Comparison of ENCODE assay signal across 30 mouse cellular contexts in genomic region chr2:122776823-122777222, GRCm38 (mm10). TPM values are rescaled to one million over a fixed set of nuclear protein-coding genes. Genes with fewer than 3 reads are reported as not detected.
DNase-seq lines count a peak whose midpoint lies in the region; ATAC-seq and TF ChIP-seq lines count a peak whose summit lies in the region.
"Had no signal": no experiment of that assay in that cellular context is flagged by ENCODE, and none has a peak within 500 bp of the region (broad histone marks: within the 10 kb centered on the region; RNA-seq: fewer than 3 reads in every experiment).

No protein-coding gene starts in this region.

- no peak overlapping the region for H3K27ac ChIP-seq in heart, embryonic 11.5 days (ENCODE audit: low read depth, low read length)
- no peak overlapping the region for H3K27ac ChIP-seq in liver, postnatal 0 days (ENCODE audit: low read depth)
- no peak overlapping the region for H3K27ac ChIP-seq in liver, embryonic 12.5 days
- H3K27ac ChIP-seq in bone marrow macrophage, adult 2 months (ENCODE audit: insufficient read depth, low read depth, low read length) = peak overlapping the region; percentile 59
- no peak overlapping the region for H3K27ac ChIP-seq in hindbrain, postnatal 0 days
- H3K27ac ChIP-seq: forebrain, embryonic 13.5 days; heart, embryonic 10.5 days; kidney, embryonic 15.5 days; left cerebral cortex, adult 2 months; limb, embryonic 10.5 days; neural tube, embryonic 13.5 days; stomach, embryonic 15.5 days had no signal

- no peaks in the 10 kb centered on the region for H3K27me3 ChIP-seq in heart, embryonic 11.5 days (ENCODE audit: control insufficient read depth, insufficient read depth, low read length)
- H3K27me3 ChIP-seq in liver, postnatal 0 days (ENCODE audit: insufficient read depth, low read length) = no peaks in the 10 kb centered on the region
- H3K27me3 ChIP-seq in liver, embryonic 12.5 days (replicated peaks) = no peaks in the 10 kb centered on the region
- H3K27me3 ChIP-seq in hindbrain, postnatal 0 days (ENCODE audit: insufficient read depth, low read length) = no peaks in the 10 kb centered on the region
- H3K27me3 ChIP-seq: CH12.LX; forebrain, embryonic 13.5 days; kidney, embryonic 15.5 days; neural tube, embryonic 13.5 days; Patski; stomach, embryonic 15.5 days had no signal

- TF ChIP-seq CTCF in liver, postnatal 0 days (IDR thresholded peaks at IDR 0.05; ENCODE audit: low read depth) = no peak
- TF ChIP-seq CTCF in bone marrow macrophage, adult 2 months (IDR thresholded peaks at IDR 0.05; ENCODE audit: low read depth, low read length) = no peak
- no peak for TF ChIP-seq CTCF in hindbrain, postnatal 0 days (IDR thresholded peaks at IDR 0.05; ENCODE audit: low read depth)

- peak; percentile 91 for DNase-seq in heart, adult 11 months
- DNase-seq in liver, postnatal 0 days = no peak
- DNase-seq in hindbrain, postnatal 0 days (ENCODE audit: low spot score) = no peak
- DNase-seq: adrenal gland, postnatal 36 days; B cell, adult 2 months; cerebellum, adult 11-12 months; cerebellum, postnatal 36 days; gastrocnemius, postnatal 36 days; kidney, postnatal 4 days; layer of hippocampus, adult 9-11 months; retina, postnatal 1 day; right cerebral cortex, postnatal 4 days; thymus, postnatal 25 days had no signal

- H3K4me2 ChIP-seq in heart, embryonic 11.5 days = no peak overlapping the region
- no peak overlapping the region for H3K4me2 ChIP-seq in liver, postnatal 0 days (ENCODE audit: low read depth, low read length)
- H3K4me2 ChIP-seq in liver, embryonic 12.5 days = no peak overlapping the region
- no peak overlapping the region for H3K4me2 ChIP-seq in hindbrain, postnatal 0 days (ENCODE audit: low read depth, low read length)
- H3K4me2 ChIP-seq: forebrain, embryonic 13.5 days; kidney, embryonic 15.5 days; neural tube, embryonic 13.5 days; stomach, embryonic 15.5 days had no signal

- no peaks in the 10 kb centered on the region for H3K36me3 ChIP-seq in heart, embryonic 11.5 days (ENCODE audit: control insufficient read depth, insufficient read depth, low read length)
- H3K36me3 ChIP-seq in liver, postnatal 0 days (replicated peaks; ENCODE audit: insufficient read depth, low read length) = no peaks in the 10 kb centered on the region
- no peaks in the 10 kb centered on the region for H3K36me3 ChIP-seq in liver, embryonic 12.5 days
- H3K36me3 ChIP-seq in hindbrain, postnatal 0 days (ENCODE audit: insufficient read depth, low read length) = no peaks in the 10 kb centered on the region
- H3K36me3 ChIP-seq: G1E; heart, embryonic 10.5 days; kidney, embryonic 15.5 days; limb, embryonic 10.5 days; neural tube, embryonic 13.5 days; stomach, embryonic 15.5 days had no signal

- no peak overlapping the region for H3K9ac ChIP-seq in heart, embryonic 11.5 days (ENCODE audit: low read depth, low read length)
- H3K9ac ChIP-seq in liver, postnatal 0 days (replicated peaks) = no peak overlapping the region
- no peak overlapping the region for H3K9ac ChIP-seq in liver, embryonic 12.5 days
- no peak overlapping the region for H3K9ac ChIP-seq in hindbrain, postnatal 0 days (replicated peaks; ENCODE audit: low read length)
- H3K9ac ChIP-seq: forebrain, embryonic 13.5 days; kidney, embryonic 15.5 days; neural tube, embryonic 13.5 days; stomach, embryonic 15.5 days had no signal

- TF ChIP-seq POLR2A in bone marrow macrophage, adult 2 months (IDR thresholded peaks at IDR 0.05; ENCODE audit: borderline replicate concordance, low read depth, low read length) = no peak

- H3K4me1 ChIP-seq in heart, embryonic 11.5 days (ENCODE audit: control insufficient read depth, insufficient read depth, low read length) = no peaks in the 10 kb centered on the region
- peaks cover 9% of the 10 kb centered on the region for H3K4me1 ChIP-seq in liver, postnatal 0 days (ENCODE audit: insufficient read depth)
- no peaks in the 10 kb centered on the region for H3K4me1 ChIP-seq in liver, embryonic 12.5 days
- H3K4me1 ChIP-seq in bone marrow macrophage, adult 2 months (ENCODE audit: control insufficient read depth, insufficient read depth, low read length) = peaks cover 57% of the 10 kb centered on the region
- no peaks in the 10 kb centered on the region for H3K4me1 ChIP-seq in hindbrain, postnatal 0 days (ENCODE audit: insufficient read depth, low read length)
- H3K4me1 ChIP-seq: forebrain, embryonic 13.5 days; heart, embryonic 10.5 days; kidney, embryonic 15.5 days; limb, embryonic 10.5 days; neural tube, embryonic 13.5 days; stomach, embryonic 15.5 days had no signal

- no peak for TF ChIP-seq EP300 in liver, postnatal 0 days (IDR thresholded peaks at IDR 0.05; ENCODE audit: low read depth)

- no peak for ATAC-seq in heart, embryonic 11.5 days (replicated peaks; ENCODE audit: insufficient number of reproducible peaks, low FRiP score, low TSS enrichment)
- ATAC-seq in liver, postnatal 0 days = 0 out of 2 replicates have a peak, but pooled peaks have one; percentile 16
- no peak for ATAC-seq in liver, embryonic 12.5 days
- peak; percentile 36 to 70; a peak in 3 of 4 replicates for ATAC-seq in hematopoietic stem cell, adult 5-6 weeks (replicated peaks in 1 of 2; ENCODE audit: insufficient read depth in 1 of 2, low FRiP score in 2 of 2, low TSS enrichment in 1 of 2, low read depth in 1 of 2, poor library complexity in 2 of 2, severe bottlenecking in 2 of 2)
- no peak for ATAC-seq in hindbrain, postnatal 0 days
- ATAC-seq: forebrain, embryonic 13.5 days; intestine, postnatal 0 days; midbrain, embryonic 16.5 days; Patski had no signal

- 54% methylated on average over 2 of the region's 2 CpGs for WGBS in heart, embryonic 11.5 days (ENCODE audit: insufficient replicate concordance)
- WGBS in liver, postnatal 0 days (ENCODE audit: insufficient replicate concordance) = 39% methylated on average over 2 of the region's 2 CpGs
- 30% methylated on average over 2 of the region's 2 CpGs for WGBS in liver, embryonic 12.5 days (ENCODE audit: insufficient replicate concordance)
- WGBS in hindbrain, postnatal 0 days = 64% methylated on average over 2 of the region's 2 CpGs

- no peak overlapping the region for H3K4me3 ChIP-seq in heart, embryonic 11.5 days (ENCODE audit: low read depth, low read length)
- H3K4me3 ChIP-seq in liver, postnatal 0 days (ENCODE audit: low read depth, low read length) = no peak overlapping the region
- no peak overlapping the region for H3K4me3 ChIP-seq in liver, embryonic 12.5 days
- no peak overlapping the region for H3K4me3 ChIP-seq in bone marrow macrophage, adult 2 months (ENCODE audit: insufficient read depth, low read length)
- no peak overlapping the region for H3K4me3 ChIP-seq in hindbrain, postnatal 0 days (ENCODE audit: low read length)
- H3K4me3 ChIP-seq: forebrain, embryonic 13.5 days; heart, embryonic 10.5 days; kidney, embryonic 15.5 days; left cerebral cortex, adult 2 months; limb, embryonic 10.5 days; myocyte; neural tube, embryonic 13.5 days; stomach, embryonic 15.5 days had no signal

- H3K9me3 ChIP-seq in heart, embryonic 11.5 days (replicated peaks; ENCODE audit: control insufficient read depth, low read length) = no peaks in the 10 kb centered on the region
- H3K9me3 ChIP-seq in liver, postnatal 0 days (ENCODE audit: low read length) = no peaks in the 10 kb centered on the region
- no peaks in the 10 kb centered on the region for H3K9me3 ChIP-seq in liver, embryonic 12.5 days (replicated peaks)
- no peaks in the 10 kb centered on the region for H3K9me3 ChIP-seq in hindbrain, postnatal 0 days (ENCODE audit: low read length)
- H3K9me3 ChIP-seq: forebrain, embryonic 13.5 days; G1E; heart, embryonic 10.5 days; kidney, embryonic 15.5 days; limb, embryonic 10.5 days; neural tube, embryonic 13.5 days; stomach, embryonic 15.5 days had no signal

RNA-seq across cellular contexts. Expression of gene Sqor, which starts 11.8 kb away (rescaled TPM):
- polyA plus RNA-seq in heart, embryonic 11.5 days (2014; fragmentation: Nextera tagmentation; extraction: Ambion mirVana) = 3.0 and 4.1 TPM in 2 replicates
- 14.6 and 15.4 TPM in 2 replicates for polyA plus RNA-seq in liver, postnatal 0 days (2015; fragmentation: Nextera tagmentation; extraction: Ambion mirVana)
- 2.8 and 3.9 TPM in 2 replicates for polyA plus RNA-seq in liver, embryonic 12.5 days (2016; fragmentation: Nextera tagmentation; extraction: Ambion mirVana)
- polyA plus RNA-seq in bone marrow macrophage, adult 2 months (2012; ENCODE audit: insufficient read depth, insufficient read length, missing spikeins) = 111 and 118 TPM in 2 replicates
- 33.5 and 50.2 TPM in 2 replicates for total RNA-seq in hematopoietic stem cell, adult 5-6 weeks (2017)
- total RNA-seq in hindbrain, postnatal 0 days (2014; rRNA removed) = 2.9 and 3.2 TPM in 2 replicates
- 4.4 and 5.7 TPM in 2 replicates for polyA plus RNA-seq in hindbrain, postnatal 0 days (2015; fragmentation: Nextera tagmentation; extraction: Ambion mirVana)

RNA-seq across cellular contexts. Expression of gene Bloc1s6, which starts 38.5 kb away (rescaled TPM):
- polyA plus RNA-seq in heart, embryonic 11.5 days (2014; fragmentation: Nextera tagmentation; extraction: Ambion mirVana) = 39.9 and 44.1 TPM in 2 replicates
- polyA plus RNA-seq in liver, postnatal 0 days (2015; fragmentation: Nextera tagmentation; extraction: Ambion mirVana) = 12.6 and 13.4 TPM in 2 replicates
- polyA plus RNA-seq in liver, embryonic 12.5 days (2016; fragmentation: Nextera tagmentation; extraction: Ambion mirVana) = 23.2 and 24.2 TPM in 2 replicates
- 48.0 and 48.8 TPM in 2 replicates for polyA plus RNA-seq in bone marrow macrophage, adult 2 months (2012; ENCODE audit: insufficient read depth, insufficient read length, missing spikeins)
- total RNA-seq in hematopoietic stem cell, adult 5-6 weeks (2017) = 27.9 and 49.3 TPM in 2 replicates
- total RNA-seq in hindbrain, postnatal 0 days (2014; rRNA removed) = 75.4 and 138 TPM in 2 replicates
- polyA plus RNA-seq in hindbrain, postnatal 0 days (2015; fragmentation: Nextera tagmentation; extraction: Ambion mirVana) = 94.1 and 97.3 TPM in 2 replicates

Comparison
In these comparisons a context has a peak if more than half of its experiments do, and no peak if none do; other contexts are left out.
1. ATAC-seq: peak in liver, postnatal 0 days (single experiment) and hematopoietic stem cell, adult 5-6 weeks (2 of 2); none in heart, embryonic 11.5 days (single experiment), liver, embryonic 12.5 days (single experiment) and hindbrain, postnatal 0 days (single experiment).